Mouse (Mus musculus): ENCODE data around the gene Sphk1.
"Not testable (repeated sequence)": the region's sequence is repeated elsewhere in the genome, so short reads cannot be mapped to it uniquely, and the experiment has no call there.

Sphk1 gene

GRCm38 (mm10) chr11:116530187-116531147, at the start of gene Sphk1:
Gene Sphk1 (plus strand): TSS chr11:116530925.
- DNase-seq (ENCODE audit: low read depth, low spot score): no peak

- DNase-seq (ENCODE audit: low read depth, low spot score): no peak
Observed at GRCm38 (mm10) chr11:116480975-116481374, 49.8 kb upstream of the Sphk1 start.

- DNase-seq (ENCODE audit: low read depth, low spot score): no peak
Observed at GRCm38 (mm10) chr11:116481776-116482175, 48.9 kb upstream of the Sphk1 start.

GRCm38 (mm10) chr11:116484261-116484660, 46.5 kb upstream of the Sphk1 start:
- DNase-seq (ENCODE audit: low read depth, low spot score): no peak

- no peak for DNase-seq (ENCODE audit: low read depth, low spot score)
Observed at GRCm38 (mm10) chr11:116488207-116488606, 42.5 kb upstream of the Sphk1 start.

- DNase-seq (ENCODE audit: low read depth, low spot score): peak; percentile 84
Observed at GRCm38 (mm10) chr11:116488693-116489375, 41.9 kb upstream of the Sphk1 start.

- DNase-seq (ENCODE audit: low read depth, low spot score): no peak
Observed at GRCm38 (mm10) chr11:116489771-116490231, 40.9 kb upstream of the Sphk1 start.

- peak; percentile 93 for DNase-seq (ENCODE audit: low read depth, low spot score)
Observed at GRCm38 (mm10) chr11:116490232-116491107, 40.3 kb upstream of the Sphk1 start.

DNA sequence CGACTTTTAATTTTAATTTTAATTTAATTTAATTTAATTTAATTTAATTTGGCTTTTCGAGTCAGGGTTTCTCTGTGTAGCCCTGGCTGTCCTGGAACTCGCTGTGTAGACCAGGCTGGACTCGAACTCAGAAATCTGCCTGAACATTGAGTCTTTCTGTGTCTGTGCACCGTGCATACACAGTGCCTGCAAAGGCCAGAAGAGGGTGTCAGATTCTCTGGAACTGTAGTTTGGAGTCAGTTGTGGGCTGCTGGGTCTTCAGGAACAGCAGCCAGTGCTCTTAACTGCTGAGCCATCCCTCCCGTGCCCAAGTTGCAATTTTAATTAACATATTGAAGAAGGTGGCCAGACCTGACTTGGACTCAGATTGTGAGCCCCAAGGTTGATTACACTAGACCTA, 39.4 kb upstream of the Sphk1 start:
- DNase-seq (ENCODE audit: low read depth, low spot score): no peak

GRCm38 (mm10) chr11:116492507-116492906, 38.2 kb upstream of the Sphk1 start:
- not testable (repeated sequence) for DNase-seq (ENCODE audit: low read depth, low spot score)

DNA sequence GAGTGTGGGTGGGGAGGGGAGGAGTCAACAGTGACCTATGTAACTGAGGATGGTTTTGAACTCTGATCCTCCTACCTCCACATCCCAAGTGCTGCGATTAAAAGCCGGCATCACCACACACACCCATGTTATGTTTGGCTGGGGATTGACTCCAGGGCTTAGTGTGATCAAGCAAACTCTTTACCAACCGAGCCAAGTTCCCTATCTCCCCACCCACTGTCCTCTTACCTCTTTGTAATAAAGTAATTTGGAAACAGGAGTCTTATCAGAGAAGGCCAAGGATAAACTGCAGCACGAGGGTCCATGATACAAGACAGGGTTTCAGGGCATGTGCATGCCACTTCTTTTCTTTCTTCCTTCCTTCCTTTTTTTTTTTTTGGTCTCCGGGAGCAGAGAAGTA, 37.5 kb upstream of the Sphk1 start:
- DNase-seq (ENCODE audit: low read depth, low spot score): no peak

GRCm38 (mm10) chr11:116493795-116494252, 36.9 kb upstream of the Sphk1 start, which contains the start of gene Prpsap1:
Gene Prpsap1 (minus strand): TSS chr11:116494202.
- DNase-seq (ENCODE audit: low read depth, low spot score): no peak

- no peak for DNase-seq (ENCODE audit: low read depth, low spot score)
Observed at GRCm38 (mm10) chr11:116494474-116495174, 36.1 kb upstream of the Sphk1 start.

DNA sequence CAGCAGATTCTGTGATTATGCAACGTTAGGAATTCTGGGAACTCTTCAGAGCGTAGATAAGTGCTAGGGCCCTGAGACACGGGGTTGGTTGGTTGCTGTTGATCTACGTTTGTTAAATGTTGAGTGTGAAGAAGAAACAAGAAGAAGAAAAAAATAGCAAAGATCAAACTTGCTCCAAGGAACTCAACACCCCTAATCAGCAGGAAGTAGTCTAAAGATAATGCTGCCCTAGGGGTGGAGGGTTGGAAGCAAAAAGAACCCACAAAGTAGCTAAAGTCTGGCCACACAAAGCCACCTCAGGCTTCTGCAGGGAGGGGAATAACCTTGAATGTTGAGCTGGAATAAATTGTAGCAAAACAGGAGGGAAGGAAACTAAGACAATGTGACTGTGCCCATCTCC, 33.4 kb upstream of the Sphk1 start:
- no peak for DNase-seq (ENCODE audit: low read depth, low spot score)

DNA sequence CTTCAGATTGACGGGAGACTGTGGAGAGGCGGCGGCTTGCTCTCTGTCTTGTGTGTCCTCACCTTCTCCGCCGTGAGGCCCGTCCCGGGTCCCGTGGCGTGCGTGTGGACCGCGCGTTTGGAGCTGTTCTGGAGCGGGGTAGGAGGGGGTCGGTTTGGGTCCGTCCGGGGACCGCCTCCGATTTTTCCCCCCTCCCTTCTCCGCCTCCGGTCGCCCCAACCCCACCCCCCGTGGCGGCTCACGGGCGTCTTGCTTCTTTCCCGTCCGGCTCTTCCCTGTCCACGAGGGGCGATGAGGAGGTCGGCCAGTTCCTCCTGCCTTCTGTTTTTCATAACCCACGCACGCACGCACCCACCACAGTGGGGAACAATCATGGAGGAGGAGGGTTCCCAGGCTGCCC, 32.1 kb upstream of the Sphk1 start:
- DNase-seq (ENCODE audit: low read depth, low spot score): no peak

GRCm38 (mm10) chr11:116499018-116499417, 31.7 kb upstream of the Sphk1 start:
- DNase-seq (ENCODE audit: low read depth, low spot score): no peak

DNA sequence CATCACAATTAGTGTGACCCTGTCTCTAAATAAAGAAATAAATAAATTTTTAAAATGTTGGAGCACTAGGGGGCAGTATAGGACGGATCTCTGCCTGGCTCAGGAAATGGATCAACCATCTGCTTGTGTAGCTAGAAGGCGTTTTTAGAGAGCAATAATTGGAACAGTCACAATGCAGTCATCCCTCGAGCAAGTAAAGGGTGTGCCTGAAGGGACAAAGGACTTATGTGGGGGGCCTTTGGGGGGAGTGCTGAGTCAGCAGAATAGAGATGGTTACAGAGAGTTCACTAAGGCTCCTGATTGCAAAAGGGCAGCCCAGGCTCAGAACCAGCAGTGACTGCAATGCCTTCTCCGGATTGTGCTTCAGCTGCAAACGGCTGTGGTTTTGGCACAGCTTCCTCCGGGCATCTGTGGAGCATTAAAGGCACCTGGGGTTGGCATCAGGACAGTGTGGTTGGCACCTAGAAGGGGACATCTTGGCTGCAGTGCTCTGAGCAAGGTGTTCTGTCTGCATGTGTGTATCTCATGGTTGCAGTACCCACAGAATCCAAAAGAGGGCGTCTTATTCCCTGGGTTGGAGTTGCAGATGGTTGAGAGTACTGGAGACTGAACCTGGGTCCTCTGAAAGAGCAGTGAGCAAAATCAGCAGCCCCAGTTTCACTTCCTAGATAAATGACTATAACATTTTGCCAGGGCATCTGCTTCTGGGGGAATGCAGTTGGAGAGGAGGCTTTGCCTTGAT, 29.5 kb upstream of the Sphk1 start:
- no peak for DNase-seq (ENCODE audit: low read depth, low spot score)

DNA sequence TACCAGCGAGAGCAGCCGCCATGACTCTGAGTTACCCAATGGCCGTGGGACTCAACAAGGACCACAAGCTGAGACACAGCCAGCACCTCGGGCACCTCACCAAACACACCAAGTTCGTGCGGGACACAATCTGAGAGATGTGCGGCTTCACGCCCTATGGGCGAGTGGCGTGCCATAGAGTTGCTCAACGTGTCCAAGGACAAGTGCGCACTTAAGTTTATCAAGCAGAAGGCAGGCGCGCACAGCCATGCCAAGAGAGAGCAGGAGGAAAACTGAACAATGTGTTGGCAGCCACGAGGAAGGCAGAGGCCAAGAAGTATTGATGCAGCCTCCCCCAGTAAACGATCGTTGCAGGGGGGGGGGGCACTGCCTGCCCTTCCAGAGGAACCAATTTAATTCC, 26.2 kb upstream of the Sphk1 start:
- DNase-seq (ENCODE audit: low read depth, low spot score): no peak

GRCm38 (mm10) chr11:116505573-116505972, 25.2 kb upstream of the Sphk1 start:
- DNase-seq (ENCODE audit: low read depth, low spot score): no peak
